25 mouse cellular contexts compared by ENCODE assay signal in the genomic region with DNA sequence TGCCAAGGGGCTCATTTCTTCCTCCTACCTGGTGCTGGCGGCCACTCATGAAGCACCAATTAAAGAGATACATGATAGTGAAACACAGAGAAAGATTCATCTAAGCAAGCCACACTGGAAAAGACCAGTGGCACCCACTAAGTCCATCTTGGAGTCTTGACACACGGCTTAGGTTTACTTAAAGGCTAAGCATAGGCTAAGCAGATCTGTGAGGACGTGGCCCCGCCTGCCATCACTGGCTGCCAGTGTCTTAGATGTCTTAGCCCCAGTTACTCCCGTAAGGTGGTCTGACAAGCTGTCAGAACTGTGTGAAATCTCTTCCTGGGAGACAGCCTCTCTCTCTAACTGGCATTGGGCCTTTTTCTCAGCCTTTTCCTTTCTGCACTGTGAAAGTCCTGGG.
"Had no signal": no experiment of that assay in that cellular context is flagged by ENCODE, and none has a peak within 500 bp of the region (broad histone marks: within the 10 kb centered on the region; RNA-seq: fewer than 3 reads in every experiment).

No protein-coding gene starts in this region.

- H3K27me3 ChIP-seq: embryonic facial prominence, embryonic 12.5 days; embryonic facial prominence, embryonic 13.5 days; embryonic facial prominence, embryonic 15.5 days; forebrain, embryonic 15.5 days had no signal

- H3K4me2 ChIP-seq: embryonic facial prominence, embryonic 12.5 days; embryonic facial prominence, embryonic 13.5 days; embryonic facial prominence, embryonic 15.5 days; forebrain, embryonic 12.5 days; forebrain, embryonic 13.5 days; forebrain, embryonic 15.5 days had no signal

- DNase-seq: cerebellum, adult 2 months; cerebellum, adult 8-10 months; cerebellum, adult 9-10 months; cerebellum, adult 9-11 months; cerebellum, postnatal 14 days; embryo, embryonic 11 days; forebrain, postnatal 0 days; gastrocnemius, adult 2 months; gastrocnemius, postnatal 10 days; gastrocnemius, postnatal 14 days; gastrocnemius, postnatal 25 days; gastrocnemius, postnatal 36 days; heart, adult 11 months; heart, adult 18-20 months had no signal

- H3K9me3 ChIP-seq: embryonic facial prominence, embryonic 10.5 days; embryonic facial prominence, embryonic 12.5 days; embryonic facial prominence, embryonic 13.5 days; embryonic facial prominence, embryonic 15.5 days; forebrain, embryonic 10.5 days; forebrain, embryonic 12.5 days; forebrain, embryonic 13.5 days; forebrain, embryonic 15.5 days had no signal

- H3K9ac ChIP-seq: embryonic facial prominence, embryonic 12.5 days; embryonic facial prominence, embryonic 13.5 days; embryonic facial prominence, embryonic 15.5 days; forebrain, embryonic 12.5 days; forebrain, embryonic 13.5 days; forebrain, embryonic 15.5 days; forebrain, postnatal 0 days had no signal

- ATAC-seq: forebrain, embryonic 13.5 days; forebrain, embryonic 14.5 days; forebrain, embryonic 15.5 days; forebrain, embryonic 16.5 days; forebrain, postnatal 0 days had no signal

- H3K4me3 ChIP-seq: embryonic facial prominence, embryonic 10.5 days; embryonic facial prominence, embryonic 12.5 days; embryonic facial prominence, embryonic 13.5 days; embryonic facial prominence, embryonic 15.5 days; erythroblast, embryonic 14.5 days; forebrain, embryonic 10.5 days; forebrain, embryonic 12.5 days; forebrain, embryonic 13.5 days; forebrain, embryonic 15.5 days; gastrocnemius, adult 2 months had no signal

- H3K36me3 ChIP-seq: embryonic facial prominence, embryonic 10.5 days; embryonic facial prominence, embryonic 12.5 days; embryonic facial prominence, embryonic 13.5 days; embryonic facial prominence, embryonic 15.5 days; forebrain, embryonic 10.5 days; forebrain, embryonic 12.5 days; forebrain, embryonic 15.5 days had no signal

- H3K27ac ChIP-seq: embryonic facial prominence, embryonic 12.5 days; embryonic facial prominence, embryonic 13.5 days; embryonic facial prominence, embryonic 15.5 days; forebrain, embryonic 10.5 days; forebrain, embryonic 12.5 days; forebrain, embryonic 13.5 days; forebrain, embryonic 15.5 days; gastrocnemius, adult 2 months had no signal
